Mouse (Mus musculus): Measurements from ENCODE around the gene Pik3cg. TPM values are rescaled to one million over a fixed set of nuclear protein-coding genes. Genes with fewer than 3 reads are reported as not detected.
"Not testable (repeated sequence)": the region's sequence is repeated elsewhere in the genome, so short reads cannot be mapped to it uniquely, and the experiment has no call there.

Pik3cg gene
- 0.60 and 0.61 TPM in 2 replicates for polyA plus RNA-seq (2015; fragmentation: Nextera tagmentation; extraction: Ambion mirVana)

- WGBS: 66% methylated on average over 22 of the region's 22 CpGs
- H3K27me3 ChIP-seq: no peaks in the 10 kb centered on the region
- no peak within 1 kb of the TSS for H3K27ac ChIP-seq
- no peak within 1 kb of the TSS for H3K4me3 ChIP-seq
- H3K9me3 ChIP-seq (replicated peaks): no peaks in the 10 kb centered on the region
- peak within 1 kb of the TSS; percentile 28; the same call in 1 of the 2 replicates for H3K4me2 ChIP-seq
- H3K36me3 ChIP-seq (ENCODE audit: poor library complexity, severe bottlenecking): no peaks in the 10 kb centered on the region
- no peak for ATAC-seq
- no peak within 1 kb of the TSS for H3K9ac ChIP-seq
- peaks cover 16% of the 10 kb centered on the region for H3K4me1 ChIP-seq
Measured at GRCm38 (mm10) chr12:32207948-32208891, at the start of gene Pik3cg. Gene Pik3cg, minus strand, starts transcription at chr12:32208659.

DNA sequence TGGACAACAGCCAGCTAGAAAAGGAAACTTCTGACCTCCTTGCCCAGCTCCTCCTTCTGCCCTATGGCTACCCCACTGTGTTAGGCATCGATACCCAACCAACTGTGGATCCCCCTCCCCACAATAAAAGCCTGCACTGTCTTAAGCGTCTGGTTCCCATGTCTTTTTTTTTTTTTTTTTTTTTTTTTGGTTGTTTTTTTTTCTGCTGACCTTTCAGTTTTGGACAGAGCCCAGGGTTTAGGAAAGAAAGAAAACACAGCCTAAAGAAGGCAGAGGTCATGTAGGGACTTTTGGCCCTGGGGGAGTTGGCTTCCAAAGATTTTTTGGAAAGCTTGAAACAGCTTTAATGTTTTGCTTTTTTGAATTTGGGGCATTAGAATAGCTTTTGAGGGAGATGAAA is 40.0 kb upstream of the Pik3cg start:
- Histone ChIP-seq H3K27me3 (no peaks in the 10 kb centered on the region), H3K27ac (no peak overlapping the region), H3K4me2 (no peak overlapping the region), H3K9me3 (replicated peaks) (no peaks in the 10 kb centered on the region), H3K4me1 (no peaks in the 10 kb centered on the region), H3K36me3 (ENCODE audit: poor library complexity, severe bottlenecking) (no peaks in the 10 kb centered on the region), H3K9ac (no peak overlapping the region), H3K4me3 (no peak overlapping the region)
- 62% methylated on average over 2 of the region's 2 CpGs for WGBS
- ATAC-seq: no peak

GRCm38 (mm10) chr12:32245566-32246233 is 37.2 kb upstream of the Pik3cg start:
- Histone ChIP-seq H3K9me3 (replicated peaks) (no peaks in the 10 kb centered on the region), H3K36me3 (ENCODE audit: poor library complexity, severe bottlenecking) (no peaks in the 10 kb centered on the region), H3K27me3 (no peaks in the 10 kb centered on the region), H3K4me2 (no peak overlapping the region), H3K9ac (no peak overlapping the region), H3K27ac (no peak overlapping the region), H3K4me3 (no peak overlapping the region), H3K4me1 (no peaks in the 10 kb centered on the region)
- WGBS: 73% methylated on average over 5 of the region's 5 CpGs
- no peak for ATAC-seq

DNA sequence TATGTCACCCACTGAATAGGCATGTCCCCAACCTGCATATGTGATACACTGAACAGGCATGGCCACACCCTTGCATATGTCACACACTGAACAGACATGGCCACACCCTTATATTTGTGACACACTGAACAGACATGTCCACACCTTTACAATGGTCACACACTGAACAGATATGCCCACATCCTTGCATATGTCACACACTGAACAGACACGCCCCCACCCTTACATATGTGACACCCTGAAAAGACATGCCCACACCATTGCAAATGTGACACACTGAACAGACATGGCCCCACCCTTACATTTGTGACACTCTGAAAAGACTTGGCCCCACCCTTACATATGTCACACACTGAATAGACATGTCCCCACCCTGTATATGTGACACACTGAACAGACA is 35.1 kb upstream of the Pik3cg start:
- Histone ChIP-seq H3K4me2 (no peak overlapping the region), H3K27ac (no peak overlapping the region), H3K4me1 (no peaks in the 10 kb centered on the region), H3K4me3 (no peak overlapping the region), H3K27me3 (no peaks in the 10 kb centered on the region), H3K9ac (no peak overlapping the region), H3K36me3 (ENCODE audit: poor library complexity, severe bottlenecking) (no peaks in the 10 kb centered on the region), H3K9me3 (replicated peaks) (no peaks in the 10 kb centered on the region)
- 0 out of 2 replicates have a peak, but pooled peaks have one; percentile 25 for ATAC-seq
- WGBS: 61% methylated on average over 1 of the region's 1 CpGs

- H3K27ac ChIP-seq; H3K4me2 ChIP-seq; ATAC-seq; H3K4me3 ChIP-seq; H3K9me3 ChIP-seq (replicated peaks); H3K36me3 ChIP-seq (ENCODE audit: poor library complexity, severe bottlenecking); H3K9ac ChIP-seq; H3K27me3 ChIP-seq; H3K4me1 ChIP-seq: not testable (repeated sequence)
- 81% methylated on average over 3 of the region's 3 CpGs for WGBS
Measured at GRCm38 (mm10) chr12:32239134-32239533, 30.7 kb upstream of the Pik3cg start.

GRCm38 (mm10) chr12:32238433-32238832 is 30.0 kb upstream of the Pik3cg start:
- ATAC-seq: no peak
- no peak overlapping the region for H3K27ac ChIP-seq
- no peak overlapping the region for H3K4me2 ChIP-seq

GRCm38 (mm10) chr12:32237839-32238238 is 29.4 kb upstream of the Pik3cg start:
- 51% methylated on average over 5 of the region's 5 CpGs for whole genome bisulfite sequencing
- Histone ChIP-seq H3K9ac (no peak overlapping the region), H3K27me3 (no peaks in the 10 kb centered on the region), H3K4me3 (no peak overlapping the region), H3K9me3 (replicated peaks) (no peaks in the 10 kb centered on the region), H3K4me1 (peaks cover 8% of the 10 kb centered on the region; the same call in 1 of the 2 replicates), H3K36me3 (ENCODE audit: poor library complexity, severe bottlenecking) (no peaks in the 10 kb centered on the region), H3K4me2 (no peak overlapping the region), H3K27ac (no peak overlapping the region)
- ATAC-seq: peak; percentile 34; the same call in 1 of the 2 replicates

More at GRCm38 (mm10) chr12:32238433-32238832, 30.0 kb upstream of the Pik3cg start:
- Histone ChIP-seq H3K4me3 (no peak overlapping the region), H3K27me3 (no peaks in the 10 kb centered on the region), H3K4me1 (peaks cover 8% of the 10 kb centered on the region; the same call in 1 of the 2 replicates), H3K36me3 (ENCODE audit: poor library complexity, severe bottlenecking) (no peaks in the 10 kb centered on the region), H3K9me3 (replicated peaks) (no peaks in the 10 kb centered on the region), H3K9ac (no peak overlapping the region)
- 81% methylated on average over 5 of the region's 5 CpGs for WGBS

DNA sequence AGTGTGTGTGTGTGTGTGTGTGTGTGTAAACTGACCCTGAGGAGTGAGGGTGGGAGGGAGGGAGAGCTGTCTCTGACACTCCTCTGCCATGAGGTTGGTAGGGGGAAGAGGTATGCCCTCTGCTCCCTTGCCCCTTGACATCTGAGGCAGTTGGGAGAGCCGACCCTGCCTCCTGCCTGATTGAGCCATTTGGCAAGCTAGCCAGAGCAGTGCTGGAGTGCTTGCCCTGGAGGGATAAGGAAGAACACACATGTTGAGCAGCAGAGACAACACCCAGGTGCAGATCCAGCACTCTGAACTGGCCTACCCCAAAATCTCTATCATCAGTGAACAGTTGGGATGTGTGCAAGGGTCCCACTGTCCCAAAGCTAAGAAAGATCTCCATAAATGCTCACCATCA is 28.7 kb upstream of the Pik3cg start:
- H3K36me3 ChIP-seq (ENCODE audit: poor library complexity, severe bottlenecking): no peaks in the 10 kb centered on the region
- no peak overlapping the region for H3K4me2 ChIP-seq
- no peaks in the 10 kb centered on the region for H3K9me3 ChIP-seq (replicated peaks)
- H3K27ac ChIP-seq: no peak overlapping the region
- H3K27me3 ChIP-seq: no peaks in the 10 kb centered on the region
- ATAC-seq: no peak
- H3K9ac ChIP-seq: no peak overlapping the region
- 67% methylated on average over 1 of the region's 1 CpGs for WGBS
- H3K4me3 ChIP-seq: no peak overlapping the region
- H3K4me1 ChIP-seq: peaks cover 8% of the 10 kb centered on the region; the same call in 1 of the 2 replicates

DNA sequence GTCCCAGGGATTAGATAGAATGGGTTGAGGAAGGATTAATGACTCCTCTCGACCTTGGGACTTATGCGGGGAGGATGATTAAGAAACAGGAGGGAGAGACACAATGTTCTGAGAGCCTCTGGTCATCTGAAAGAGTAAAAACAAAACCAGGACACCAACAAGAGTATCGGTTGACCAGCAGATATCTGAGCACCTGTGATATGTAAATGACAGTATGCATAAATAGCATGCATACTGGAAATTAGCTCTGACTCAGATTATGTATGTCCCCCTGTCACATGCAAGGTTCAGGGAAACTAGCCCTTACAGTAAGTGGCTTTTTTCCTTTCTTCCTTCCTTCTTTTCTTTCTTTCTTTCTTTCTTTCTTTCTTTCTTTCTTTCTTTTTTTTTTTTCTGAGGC is 28.0 kb upstream of the Pik3cg start:
- peaks cover 8% of the 10 kb centered on the region; the same call in 1 of the 2 replicates for H3K4me1 ChIP-seq
- no peak overlapping the region for H3K27ac ChIP-seq
- H3K9me3 ChIP-seq (replicated peaks): no peaks in the 10 kb centered on the region
- no peak overlapping the region for H3K9ac ChIP-seq
- no peak for ATAC-seq
- 87% methylated on average over 3 of the region's 3 CpGs for WGBS
- no peak overlapping the region for H3K4me2 ChIP-seq
- no peaks in the 10 kb centered on the region for H3K36me3 ChIP-seq (ENCODE audit: poor library complexity, severe bottlenecking)
- no peaks in the 10 kb centered on the region for H3K27me3 ChIP-seq
- no peak overlapping the region for H3K4me3 ChIP-seq

- H3K9ac ChIP-seq: no peak overlapping the region
- H3K4me2 ChIP-seq: no peak overlapping the region
- no peak overlapping the region for H3K4me3 ChIP-seq
- no peaks in the 10 kb centered on the region for H3K9me3 ChIP-seq (replicated peaks)
- 74% methylated on average over 4 of the region's 4 CpGs for WGBS
- no peak for ATAC-seq
- H3K27me3 ChIP-seq: no peaks in the 10 kb centered on the region
- peaks cover 17% of the 10 kb centered on the region for H3K4me1 ChIP-seq
- no peaks in the 10 kb centered on the region for H3K36me3 ChIP-seq (ENCODE audit: poor library complexity, severe bottlenecking)
- no peak overlapping the region for H3K27ac ChIP-seq
Measured at GRCm38 (mm10) chr12:32233871-32234270, 25.4 kb upstream of the Pik3cg start.

DNA sequence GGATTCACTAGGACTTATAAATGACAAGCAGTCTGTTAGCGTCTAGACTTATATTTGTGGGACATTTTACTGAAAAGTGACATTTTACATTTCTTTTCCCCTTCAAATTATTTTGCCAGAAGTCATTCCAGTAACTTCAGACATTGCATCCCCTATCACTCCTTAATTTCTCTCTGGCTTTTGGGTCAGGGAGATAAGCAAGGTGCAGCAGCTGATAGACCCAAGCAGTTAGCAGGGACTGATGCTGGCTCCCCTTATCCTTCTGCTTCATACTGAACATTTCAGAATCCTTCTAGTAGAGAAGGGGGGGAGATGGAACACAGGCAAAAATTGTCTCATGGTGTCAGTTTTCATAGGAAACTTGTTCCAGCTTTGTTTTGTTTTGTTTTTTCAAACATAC is 22.9 kb upstream of the Pik3cg start:
- ATAC-seq: no peak
- Histone ChIP-seq H3K9ac (no peak overlapping the region), H3K4me1 (peaks cover 9% of the 10 kb centered on the region), H3K4me2 (no peak overlapping the region), H3K27ac (no peak overlapping the region), H3K27me3 (no peaks in the 10 kb centered on the region), H3K9me3 (replicated peaks) (no peaks in the 10 kb centered on the region), H3K36me3 (ENCODE audit: poor library complexity, severe bottlenecking) (no peaks in the 10 kb centered on the region), H3K4me3 (no peak overlapping the region)
- 91% methylated on average over 1 of the region's 1 CpGs for WGBS

- Histone ChIP-seq H3K27ac (no peak overlapping the region), H3K4me1 (no peaks in the 10 kb centered on the region), H3K27me3 (no peaks in the 10 kb centered on the region), H3K4me3 (no peak overlapping the region), H3K4me2 (no peak overlapping the region), H3K36me3 (ENCODE audit: poor library complexity, severe bottlenecking) (no peaks in the 10 kb centered on the region), H3K9ac (no peak overlapping the region), H3K9me3 (replicated peaks) (no peaks in the 10 kb centered on the region)
- 95% methylated on average over 1 of the region's 1 CpGs for WGBS
- no peak for ATAC-seq
Measured at GRCm38 (mm10) chr12:32223629-32224028, 15.2 kb upstream of the Pik3cg start.

Measured in forebrain, embryonic 13.5 days (tissue).